Mouse (Mus musculus): ENCODE results near the gene Mrps7. TPM values are rescaled to one million over a fixed set of nuclear protein-coding genes. Genes with fewer than 3 reads are reported as not detected.

The Mrps7 gene
- polyA plus RNA-seq, 1 experiment from 2014 or later = 70.3 TPM

GRCm38 (mm10) chr11:115590526-115591075 is 13.1 kb upstream of the Mrps7 start:
- 88% methylated on average over 2 of the region's 2 CpGs for WGBS
- Histone ChIP-seq H3K27ac (replicated peaks) (no peak overlapping the region), H3K4me3 (no peak overlapping the region), H3K9me3 (no peaks in the 10 kb centered on the region), H3K27me3 (no peaks in the 10 kb centered on the region), H3K36me3 (peaks cover 91% of the 10 kb centered on the region), H3K9ac (replicated peaks) (no peak overlapping the region), H3K4me2 (replicated peaks) (no peak overlapping the region), H3K4me1 (no peaks in the 10 kb centered on the region)
- no peak for ATAC-seq (replicated peaks)

- Histone ChIP-seq H3K27me3 (no peaks in the 10 kb centered on the region), H3K4me1 (no peaks in the 10 kb centered on the region), H3K4me3 (no peak overlapping the region), H3K4me2 (replicated peaks) (no peak overlapping the region), H3K36me3 (peaks cover 72% of the 10 kb centered on the region), H3K9me3 (no peaks in the 10 kb centered on the region), H3K27ac (replicated peaks) (no peak overlapping the region), H3K9ac (replicated peaks) (no peak overlapping the region)
- 92% methylated on average over 3 of the region's 3 CpGs for WGBS
- ATAC-seq (replicated peaks) = no peak
Observed at GRCm38 (mm10) chr11:115595209-115595608, 8.5 kb upstream of the Mrps7 start.

- WGBS = 96% methylated on average over 4 of the region's 4 CpGs
- Histone ChIP-seq H3K36me3 (peaks cover 42% of the 10 kb centered on the region), H3K27ac (replicated peaks) (no peak overlapping the region), H3K9ac (replicated peaks) (no peak overlapping the region), H3K9me3 (no peaks in the 10 kb centered on the region), H3K4me3 (no peak overlapping the region), H3K27me3 (no peaks in the 10 kb centered on the region), H3K4me2 (replicated peaks) (no peak overlapping the region), H3K4me1 (peaks cover 20% of the 10 kb centered on the region)
- ATAC-seq (replicated peaks) = no peak
Observed at GRCm38 (mm10) chr11:115598309-115598708, 5.4 kb upstream of the Mrps7 start.

- Histone ChIP-seq H3K27ac (replicated peaks) (no peak overlapping the region), H3K9me3 (no peaks in the 10 kb centered on the region), H3K4me1 (peaks cover 25% of the 10 kb centered on the region), H3K4me3 (no peak overlapping the region), H3K4me2 (replicated peaks) (no peak overlapping the region), H3K36me3 (peaks cover 28% of the 10 kb centered on the region), H3K27me3 (no peaks in the 10 kb centered on the region), H3K9ac (replicated peaks) (no peak overlapping the region)
- no peak for ATAC-seq (replicated peaks)
- 94% methylated on average over 7 of the region's 7 CpGs for WGBS
Observed at GRCm38 (mm10) chr11:115599722-115600121, 4.0 kb upstream of the Mrps7 start.

GRCm38 (mm10) chr11:115600743-115601142 is 3.0 kb upstream of the Mrps7 start:
- ATAC-seq (replicated peaks) = no peak
- Histone ChIP-seq H3K4me3 (no peak overlapping the region), H3K4me1 (peaks cover 36% of the 10 kb centered on the region), H3K9ac (replicated peaks) (no peak overlapping the region), H3K27me3 (no peaks in the 10 kb centered on the region), H3K9me3 (no peaks in the 10 kb centered on the region), H3K4me2 (replicated peaks) (no peak overlapping the region), H3K36me3 (peaks cover 22% of the 10 kb centered on the region), H3K27ac (replicated peaks) (no peak overlapping the region)
- WGBS = 98% methylated on average over 15 of the region's 15 CpGs

GRCm38 (mm10) chr11:115601174-115601573 is 2.6 kb upstream of the Mrps7 start:
- Histone ChIP-seq H3K36me3 (peaks cover 23% of the 10 kb centered on the region), H3K4me1 (peaks cover 36% of the 10 kb centered on the region), H3K27ac (replicated peaks) (no peak overlapping the region), H3K9ac (replicated peaks) (no peak overlapping the region), H3K4me3 (no peak overlapping the region), H3K27me3 (no peaks in the 10 kb centered on the region), H3K9me3 (no peaks in the 10 kb centered on the region), H3K4me2 (replicated peaks) (no peak overlapping the region)
- no peak for ATAC-seq (replicated peaks)
- 96% methylated on average over 4 of the region's 4 CpGs for WGBS

GRCm38 (mm10) chr11:115603128-115603475 is 623 bp upstream of the Mrps7 start:
- Histone ChIP-seq H3K27ac (replicated peaks) (peak overlapping the region; percentile 95), H3K36me3 (peaks cover 29% of the 10 kb centered on the region), H3K9ac (replicated peaks) (peak overlapping the region; percentile 97), H3K27me3 (no peaks in the 10 kb centered on the region), H3K4me3 (peak overlapping the region; percentile 96), H3K4me2 (replicated peaks) (peak overlapping the region; percentile 94), H3K9me3 (no peaks in the 10 kb centered on the region), H3K4me1 (peaks cover 36% of the 10 kb centered on the region)
- 7% methylated on average over 15 of the region's 15 CpGs for WGBS
- no peak; the same call in 1 of the 2 replicates for ATAC-seq (replicated peaks)

GRCm38 (mm10) chr11:115604304-115604696 is 575 bp downstream of the Mrps7 start:
- peaks cover 36% of the 10 kb centered on the region for H3K4me1 ChIP-seq
- H3K27ac ChIP-seq (replicated peaks) = peak overlapping the region; percentile 95
- H3K36me3 ChIP-seq = peaks cover 29% of the 10 kb centered on the region
- 0% methylated on average over 26 of the region's 26 CpGs for WGBS
- no peaks in the 10 kb centered on the region for H3K9me3 ChIP-seq
- peak overlapping the region; percentile 97 for H3K9ac ChIP-seq (replicated peaks)
- ATAC-seq (replicated peaks) = peak; percentile 60
- H3K27me3 ChIP-seq = no peaks in the 10 kb centered on the region
- H3K4me3 ChIP-seq = peak overlapping the region; percentile 96
- peak overlapping the region; percentile 94 for H3K4me2 ChIP-seq (replicated peaks)

- ATAC-seq (replicated peaks) = no peak
- 94% methylated on average over 18 of the region's 18 CpGs for WGBS
- H3K36me3 ChIP-seq = peaks cover 29% of the 10 kb centered on the region
Observed at GRCm38 (mm10) chr11:115606733-115607132, 3.0 kb downstream of the Mrps7 start.

GRCm38 (mm10) chr11:115608421-115609399 is 5.0 kb downstream of the Mrps7 start:
- no peak overlapping the region for H3K4me3 ChIP-seq
- no peaks in the 10 kb centered on the region for H3K9me3 ChIP-seq
- H3K4me1 ChIP-seq = peaks cover 35% of the 10 kb centered on the region
- ATAC-seq (replicated peaks) = no peak
- H3K27ac ChIP-seq (replicated peaks) = no peak overlapping the region
- H3K27me3 ChIP-seq = no peaks in the 10 kb centered on the region
- 86% methylated on average over 23 of the region's 23 CpGs for whole genome bisulfite sequencing
- H3K36me3 ChIP-seq = peaks cover 29% of the 10 kb centered on the region
- no peak overlapping the region for H3K9ac ChIP-seq (replicated peaks)
- no peak overlapping the region for H3K4me2 ChIP-seq (replicated peaks)

More at GRCm38 (mm10) chr11:115606733-115607132, 3.0 kb downstream of the Mrps7 start:
- Histone ChIP-seq H3K9ac (replicated peaks) (no peak overlapping the region), H3K4me3 (no peak overlapping the region), H3K27me3 (no peaks in the 10 kb centered on the region), H3K4me1 (peaks cover 34% of the 10 kb centered on the region), H3K4me2 (replicated peaks) (no peak overlapping the region), H3K27ac (replicated peaks) (no peak overlapping the region), H3K9me3 (no peaks in the 10 kb centered on the region)

GRCm38 (mm10) chr11:115609576-115609975 is 5.9 kb downstream of the Mrps7 start:
- H3K9me3 ChIP-seq = no peaks in the 10 kb centered on the region
- ATAC-seq (replicated peaks) = no peak
- peaks cover 29% of the 10 kb centered on the region for H3K36me3 ChIP-seq
- 81% methylated on average over 3 of the region's 3 CpGs for WGBS
- peaks cover 31% of the 10 kb centered on the region for H3K4me1 ChIP-seq
- H3K4me3 ChIP-seq = no peak overlapping the region
- no peak overlapping the region for H3K4me2 ChIP-seq (replicated peaks)
- H3K9ac ChIP-seq (replicated peaks) = no peak overlapping the region
- no peak overlapping the region for H3K27ac ChIP-seq (replicated peaks)
- no peaks in the 10 kb centered on the region for H3K27me3 ChIP-seq

- peaks cover 33% of the 10 kb centered on the region for H3K36me3 ChIP-seq
- no peak overlapping the region for H3K9ac ChIP-seq (replicated peaks)
- no peak overlapping the region for H3K27ac ChIP-seq (replicated peaks)
- no peaks in the 10 kb centered on the region for H3K27me3 ChIP-seq
- no peak overlapping the region for H3K4me2 ChIP-seq (replicated peaks)
- no peak overlapping the region for H3K4me3 ChIP-seq
- no peaks in the 10 kb centered on the region for H3K9me3 ChIP-seq
- no peak for ATAC-seq (replicated peaks)
- H3K4me1 ChIP-seq = peaks cover 18% of the 10 kb centered on the region
- 71% methylated on average over 6 of the region's 6 CpGs for WGBS
Observed at GRCm38 (mm10) chr11:115611173-115611572, 7.4 kb downstream of the Mrps7 start.
